Mouse (Mus musculus): ENCODE results near the gene Chchd6. TPM values are rescaled to one million over a fixed set of nuclear protein-coding genes. Genes with fewer than 3 reads are reported as not detected.
A peak's percentile ranks its signal among the peaks of the same experiment; 100 is the strongest.

Chchd6 gene
- polyA plus RNA-seq, 1 experiment from 2014 or later, result 80.9 TPM

DNA sequence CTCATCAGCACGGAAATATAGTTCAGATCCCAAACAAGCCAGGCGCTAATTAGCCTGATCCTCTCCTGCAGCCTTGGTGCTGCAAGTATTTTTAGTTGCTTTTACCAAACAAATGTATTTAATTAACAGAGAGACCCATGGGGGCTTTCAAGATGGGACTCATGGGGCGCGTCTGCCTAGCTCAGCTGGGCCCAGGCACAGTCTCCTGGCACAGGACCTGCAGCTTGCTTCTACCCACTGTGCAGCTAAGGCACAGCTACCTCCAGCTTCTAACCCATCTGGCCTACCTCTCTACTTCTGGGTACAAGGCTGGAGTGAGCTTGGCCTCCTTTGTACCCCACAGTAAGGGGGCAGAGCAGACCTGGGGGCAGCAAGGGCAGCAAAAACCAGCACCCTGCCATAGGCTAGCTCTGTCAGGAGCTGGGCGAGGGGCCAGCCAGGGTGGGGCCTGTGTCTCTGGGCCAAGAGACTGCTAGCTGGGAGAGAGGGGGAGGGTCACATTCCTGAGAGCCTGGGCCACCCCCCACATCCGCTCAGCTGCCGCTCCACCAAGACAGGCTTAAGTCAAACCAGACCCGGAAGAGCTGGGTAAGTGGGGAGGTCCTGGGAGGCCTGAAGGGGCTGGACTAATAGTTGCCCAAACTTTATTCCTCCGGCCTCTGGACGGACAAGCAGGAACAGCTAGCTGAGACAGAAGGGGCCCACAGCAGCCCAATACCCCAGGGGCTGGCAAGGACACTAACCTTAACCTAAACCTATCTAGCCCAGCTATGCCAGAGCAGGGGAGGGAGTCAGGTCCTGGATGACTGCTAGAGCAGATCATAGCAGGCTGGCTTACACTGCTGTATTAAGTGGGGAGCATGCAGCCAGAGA is 250.6 kb downstream of the Chchd6 start:
- H3K36me3 ChIP-seq, result peaks cover 69% of the 10 kb centered on the region
- peak; percentile 29 for ATAC-seq (ENCODE audit: low FRiP score, low read depth)
- no peak overlapping the region; the same call in 1 of the 2 replicates for H3K27ac ChIP-seq

DNA sequence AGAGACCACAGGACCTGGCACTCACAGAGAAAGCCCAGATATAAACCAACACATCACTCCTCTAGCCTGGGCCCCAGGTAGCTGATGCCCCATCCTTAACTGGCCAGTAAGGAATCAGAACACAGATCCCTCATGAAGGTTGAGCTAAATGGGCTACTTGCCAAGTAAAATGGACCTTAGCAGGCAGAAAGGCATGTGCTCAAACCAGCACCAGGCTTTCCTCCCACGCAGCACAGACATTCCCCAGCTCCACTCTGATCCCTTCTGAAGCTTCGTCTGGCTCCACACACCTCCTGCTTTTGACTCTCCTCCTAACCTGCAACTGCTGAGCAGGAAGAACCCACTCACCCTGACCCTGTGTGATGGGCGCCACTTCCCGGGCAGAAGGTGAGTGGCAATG is 253.5 kb downstream of the Chchd6 start:
- ATAC-seq (ENCODE audit: low FRiP score, low read depth), result no peak
- Histone ChIP-seq H3K9ac (no peak overlapping the region), H3K4me3 (no peak overlapping the region), H3K36me3 (peaks cover 69% of the 10 kb centered on the region), H3K9me3 (no peaks in the 10 kb centered on the region), H3K4me1 (peaks cover 16% of the 10 kb centered on the region), H3K4me2 (replicated peaks) (no peak overlapping the region), H3K27ac (no peak overlapping the region), H3K27me3 (replicated peaks) (no peaks in the 10 kb centered on the region)
- 90% methylated on average over 4 of the region's 4 CpGs for WGBS

More for the DNA sequence above, 250.6 kb downstream of the Chchd6 start:
- Histone ChIP-seq H3K9me3 (no peaks in the 10 kb centered on the region), H3K4me3 (no peak overlapping the region), H3K9ac (0 out of 2 replicates have a peak overlapping the region, but pooled peaks have one; percentile 33), H3K4me2 (replicated peaks) (no peak overlapping the region), H3K27me3 (replicated peaks) (no peaks in the 10 kb centered on the region), H3K4me1 (peaks cover 22% of the 10 kb centered on the region)
- WGBS, result 51% methylated on average over 10 of the region's 10 CpGs

GRCm38 (mm10) chr6:89339447-89339846 is 256.0 kb downstream of the Chchd6 start:
- H3K4me1 ChIP-seq, result peaks cover 8% of the 10 kb centered on the region
- H3K4me2 ChIP-seq (replicated peaks), result no peak overlapping the region
- ATAC-seq (ENCODE audit: low FRiP score, low read depth), result no peak
- no peak overlapping the region for H3K9ac ChIP-seq
- H3K4me3 ChIP-seq, result no peak overlapping the region
- no peaks in the 10 kb centered on the region for H3K9me3 ChIP-seq
- peaks cover 95% of the 10 kb centered on the region for H3K36me3 ChIP-seq
- no peak overlapping the region for H3K27ac ChIP-seq
- WGBS, result 87% methylated on average over 2 of the region's 2 CpGs
- no peaks in the 10 kb centered on the region for H3K27me3 ChIP-seq (replicated peaks)

DNA sequence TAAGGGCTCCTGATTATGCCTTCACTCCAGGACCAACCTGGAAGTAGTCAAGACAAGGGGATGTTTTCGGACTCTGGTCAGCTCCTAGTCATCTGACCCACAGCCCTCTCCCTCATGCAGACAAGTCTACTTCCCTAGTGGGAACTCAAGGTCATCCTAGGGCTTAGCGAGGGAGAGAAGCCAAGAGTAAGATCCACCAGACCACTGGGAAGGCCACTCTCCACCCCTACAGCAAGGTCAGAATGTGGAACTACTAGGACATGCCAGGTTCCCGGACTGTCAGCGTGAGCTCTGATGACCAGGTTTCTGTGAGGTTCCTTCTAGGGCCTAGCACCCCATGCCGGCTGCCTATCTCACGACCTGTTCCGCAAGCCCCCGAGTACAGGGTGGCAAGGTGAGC is 256.7 kb downstream of the Chchd6 start:
- peaks cover 99% of the 10 kb centered on the region for H3K36me3 ChIP-seq
- no peaks in the 10 kb centered on the region for H3K9me3 ChIP-seq
- no peak for ATAC-seq (ENCODE audit: low FRiP score, low read depth)
- H3K4me1 ChIP-seq, result peaks cover 14% of the 10 kb centered on the region
- no peak overlapping the region for H3K27ac ChIP-seq
- H3K9ac ChIP-seq, result no peak overlapping the region
- WGBS, result 95% methylated on average over 8 of the region's 8 CpGs
- no peak overlapping the region for H3K4me3 ChIP-seq
- H3K4me2 ChIP-seq (replicated peaks), result no peak overlapping the region
- H3K27me3 ChIP-seq (replicated peaks), result no peaks in the 10 kb centered on the region

DNA sequence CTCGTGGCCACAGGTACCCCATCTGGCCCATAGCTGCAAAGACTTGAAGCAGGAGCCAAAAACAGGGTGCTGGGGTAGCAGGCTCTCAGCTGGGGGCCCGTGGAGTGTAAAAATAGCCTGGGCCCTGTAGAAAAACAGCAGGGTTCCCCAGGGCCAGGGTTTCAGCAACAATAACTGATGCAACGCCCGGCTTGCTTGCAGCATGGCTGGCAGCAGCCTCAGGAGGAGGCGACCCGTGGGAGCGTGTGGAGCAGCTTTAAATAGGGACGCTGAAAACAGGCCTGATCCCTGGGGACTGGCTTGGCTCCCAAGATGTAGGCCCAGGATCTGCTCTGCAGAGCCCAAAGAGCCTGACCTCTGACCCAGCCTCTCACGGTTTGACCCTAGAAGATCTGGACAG is 257.9 kb downstream of the Chchd6 start:
- Histone ChIP-seq H3K27me3 (replicated peaks) (no peaks in the 10 kb centered on the region), H3K4me3 (no peak overlapping the region), H3K36me3 (peaks cover 98% of the 10 kb centered on the region), H3K27ac (no peak overlapping the region), H3K9me3 (no peaks in the 10 kb centered on the region), H3K4me2 (replicated peaks) (no peak overlapping the region), H3K9ac (no peak overlapping the region), H3K4me1 (peaks cover 17% of the 10 kb centered on the region)
- ATAC-seq (ENCODE audit: low FRiP score, low read depth), result no peak
- WGBS, result 82% methylated on average over 9 of the region's 9 CpGs

DNA sequence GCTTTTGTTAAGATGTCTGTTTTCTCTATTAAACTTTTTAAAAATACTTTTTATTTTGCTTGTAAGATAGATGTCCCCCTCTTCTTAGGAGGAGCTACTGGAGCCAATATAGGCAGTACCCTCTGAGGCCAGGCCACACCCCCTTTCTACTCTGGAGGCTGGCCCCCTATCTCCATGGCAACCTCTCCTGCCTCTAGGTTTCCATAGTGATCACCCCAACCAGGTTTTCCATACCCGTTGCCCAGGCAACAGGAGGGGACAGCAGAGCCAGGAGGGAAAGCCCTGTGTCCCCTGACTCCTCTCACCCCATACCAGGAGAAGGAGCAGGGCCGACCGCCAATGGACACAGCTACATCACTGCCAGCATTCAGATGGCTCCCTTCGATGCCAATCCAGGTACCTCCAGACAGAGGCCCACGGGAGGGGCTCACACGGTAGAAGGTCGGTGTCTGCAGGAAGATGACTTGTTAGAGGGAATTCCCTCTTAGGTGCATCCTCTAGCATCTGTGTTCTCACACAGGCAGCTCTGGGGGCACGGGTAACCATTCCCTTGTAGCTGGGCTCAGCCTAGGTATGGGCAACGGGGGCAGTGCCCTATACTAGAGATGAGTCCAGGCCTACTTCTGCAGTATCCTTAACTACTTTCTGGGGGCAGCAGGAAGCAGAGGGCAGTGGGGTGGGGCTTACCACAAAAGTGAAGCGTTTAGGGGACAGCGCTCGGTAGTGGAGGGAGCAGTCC is 261.3 kb downstream of the Chchd6 start:
- H3K27me3 ChIP-seq (replicated peaks), result no peaks in the 10 kb centered on the region
- no peak overlapping the region for H3K27ac ChIP-seq
- H3K36me3 ChIP-seq, result peaks cover 98% of the 10 kb centered on the region
- peak overlapping the region; percentile 1; the same call in 1 of the 2 replicates for H3K4me2 ChIP-seq (replicated peaks)
- no peaks in the 10 kb centered on the region for H3K9me3 ChIP-seq
- 54% methylated on average over 12 of the region's 12 CpGs for WGBS
- H3K9ac ChIP-seq, result no peak overlapping the region
- H3K4me1 ChIP-seq, result peaks cover 17% of the 10 kb centered on the region
- no peak overlapping the region for H3K4me3 ChIP-seq
- peak; percentile 90 for ATAC-seq (ENCODE audit: low FRiP score, low read depth)

Other genes with a start within 250 kb of the Chchd6 start
- 46.0 and 54.1 TPM in 2 replicates for gene Plxna1, start 233.0 kb downstream of the Chchd6 start, polyA plus RNA-seq (2016; fragmentation: Nextera tagmentation; extraction: Ambion mirVana)
- 10.9 and 11.6 TPM in 2 replicates for gene Txnrd3, start 48.3 kb upstream of the Chchd6 start, polyA plus RNA-seq (2016; fragmentation: Nextera tagmentation; extraction: Ambion mirVana)
- not detected in 2 replicates for gene Vmn1r40, start 111.9 kb upstream of the Chchd6 start, polyA plus RNA-seq (2016; fragmentation: Nextera tagmentation; extraction: Ambion mirVana)
- not detected in 2 replicates for gene Vmn1r41, start 145.1 kb upstream of the Chchd6 start, polyA plus RNA-seq (2016; fragmentation: Nextera tagmentation; extraction: Ambion mirVana)

Data from neural tube, embryonic 12.5 days (tissue).